Mouse (Mus musculus) urinary bladder, postnatal 10 days (tissue): ENCODE measurements around the gene Myl3.

Source experiments
- DNase-seq: peaks from one replicate; pipeline ENCODE4 v3.0.0; 2022; ENCODE audit warnings: low spot score

The Myl3 gene

GRCm38 (mm10) chr9:110762763-110763162 is 21.1 kb downstream of the Myl3 start:
- DNase-seq = no peak

- no peak for DNase-seq
These were observed 21.7 kb downstream of the Myl3 start for GRCm38 (mm10) chr9:110763405-110763804.

- no peak for DNase-seq
These were observed 30.7 kb downstream of the Myl3 start for GRCm38 (mm10) chr9:110772336-110772735.

GRCm38 (mm10) chr9:110774403-110775268 is 33.0 kb downstream of the Myl3 start:
- DNase-seq = no peak

- DNase-seq = no peak
These were observed 33.8 kb downstream of the Myl3 start for GRCm38 (mm10) chr9:110775269-110776022.

GRCm38 (mm10) chr9:110778100-110778499 is 36.4 kb downstream of the Myl3 start:
- DNase-seq = no peak

GRCm38 (mm10) chr9:110778559-110778958 is 36.9 kb downstream of the Myl3 start:
- DNase-seq = no peak

- DNase-seq = no peak
These were observed 37.7 kb downstream of the Myl3 start for GRCm38 (mm10) chr9:110779242-110779913.

GRCm38 (mm10) chr9:110781256-110781721 is 39.6 kb downstream of the Myl3 start:
- DNase-seq = peak; percentile 79

- peak; percentile 53 for DNase-seq
These were observed 40.1 kb downstream of the Myl3 start for GRCm38 (mm10) chr9:110781731-110782130.

- DNase-seq = no peak
These were observed 42.0 kb downstream of the Myl3 start for GRCm38 (mm10) chr9:110783611-110784010.

- DNase-seq = no peak
These were observed 46.5 kb downstream of the Myl3 start for GRCm38 (mm10) chr9:110788169-110788568.

- DNase-seq = no peak
These were observed 48.8 kb downstream of the Myl3 start for GRCm38 (mm10) chr9:110790462-110790861.

- no peak for DNase-seq
These were observed 55.4 kb downstream of the Myl3 start for GRCm38 (mm10) chr9:110797013-110797412.

GRCm38 (mm10) chr9:110797866-110798265 is 56.2 kb downstream of the Myl3 start, which contains the start of gene Prss42:
Gene Prss42, plus strand, starts transcription at chr9:110798166.
- no peak for DNase-seq

GRCm38 (mm10) chr9:110800834-110801479 is 59.3 kb downstream of the Myl3 start:
- DNase-seq = no peak

- DNase-seq = no peak
These were observed 61.6 kb downstream of the Myl3 start for GRCm38 (mm10) chr9:110803294-110803693.

- DNase-seq = no peak
These were observed 68.4 kb downstream of the Myl3 start for GRCm38 (mm10) chr9:110810051-110810450.

- DNase-seq = no peak
These were observed 72.1 kb downstream of the Myl3 start, which contains the start of gene Prss44 for GRCm38 (mm10) chr9:110813789-110814188. Gene Prss44, plus strand, starts transcription at chr9:110813994.
